Mouse (Mus musculus) heart, postnatal 36 days (tissue): ENCODE measurements around the gene Dnah5. TPM values are rescaled to one million over a fixed set of nuclear protein-coding genes. Genes with fewer than 3 reads are reported as not detected.
"Not testable (repeated sequence)": the region's sequence is repeated elsewhere in the genome, so short reads cannot be mapped to it uniquely, and the experiment has no call there.

Experiments
- DNase-seq, 2 experiments: peaks; one replicate each; pipeline ENCODE4 v3.0.0; 2021 to 2022
- intact Hi-C: fragments of 180-260 bp; cut with DNase I; formaldehyde crosslinking; loops from one replicate; pipeline ENCODE4 v1.15.1; 2025
- total RNA-seq, 2 experiments: library from RNA; stranded (reverse); gene quantifications; 2 replicates each; pipeline ENCODE4 v1.2.3; 2021

The Dnah5 gene
- total RNA-seq, 2 experiments from 2014 or later, result 0.03 TPM; not detected in 1

- intact Hi-C loops, result no loop called here
- no peak for DNase-seq
Observed at GRCm38 (mm10) chr15:28260250-28260649, 56.7 kb downstream of the Dnah5 start.

- DNase-seq, result no peak
- intact Hi-C loops, result no loop called here
Observed at GRCm38 (mm10) chr15:28299438-28299837, 95.9 kb downstream of the Dnah5 start.

DNA sequence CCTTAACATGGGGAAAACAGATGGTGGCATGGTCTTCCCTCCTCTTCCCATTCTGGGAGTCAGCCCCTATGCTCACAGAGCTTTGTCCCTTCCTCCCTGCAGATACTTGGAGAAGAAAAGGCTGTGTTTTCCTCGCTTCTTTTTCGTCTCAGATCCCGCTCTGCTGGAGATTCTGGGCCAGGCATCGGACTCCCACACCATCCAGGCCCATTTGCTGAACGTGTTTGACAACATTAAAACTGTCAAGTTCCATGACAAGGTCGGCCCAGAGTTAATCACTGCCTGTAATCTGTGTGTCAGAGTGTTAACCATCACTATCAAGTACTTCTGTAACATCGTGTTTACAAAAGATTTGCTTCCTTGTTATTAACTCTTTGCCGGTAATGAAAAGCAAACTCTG, 103.6 kb downstream of the Dnah5 start:
- intact Hi-C loops, result no loop called here
- DNase-seq, result no peak

DNA sequence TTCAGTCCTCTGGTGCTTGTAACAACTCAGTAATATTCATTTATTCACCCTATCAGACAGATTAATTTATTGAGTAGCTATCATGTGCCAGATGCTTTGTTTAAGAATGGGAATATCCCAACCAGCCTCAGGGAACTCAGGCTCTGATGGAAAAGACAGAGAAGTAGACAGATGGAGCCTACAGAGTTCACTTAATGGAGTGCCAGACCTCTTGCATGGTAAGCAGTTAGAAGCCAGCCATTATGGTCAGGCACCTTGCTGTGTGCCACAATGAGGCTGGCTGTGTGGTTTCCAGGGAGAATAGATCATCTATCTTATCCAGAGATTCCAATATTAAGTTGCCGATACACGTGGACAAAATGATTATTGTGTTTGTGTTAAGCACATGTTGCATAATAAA, 104.3 kb downstream of the Dnah5 start:
- intact Hi-C loops, result no loop called here

GRCm38 (mm10) chr15:28310516-28310915, 107.0 kb downstream of the Dnah5 start:
- DNase-seq, result no peak
- intact Hi-C loops, result no loop called here

More for the DNA sequence above, 104.3 kb downstream of the Dnah5 start:
- DNase-seq, result no peak

DNA sequence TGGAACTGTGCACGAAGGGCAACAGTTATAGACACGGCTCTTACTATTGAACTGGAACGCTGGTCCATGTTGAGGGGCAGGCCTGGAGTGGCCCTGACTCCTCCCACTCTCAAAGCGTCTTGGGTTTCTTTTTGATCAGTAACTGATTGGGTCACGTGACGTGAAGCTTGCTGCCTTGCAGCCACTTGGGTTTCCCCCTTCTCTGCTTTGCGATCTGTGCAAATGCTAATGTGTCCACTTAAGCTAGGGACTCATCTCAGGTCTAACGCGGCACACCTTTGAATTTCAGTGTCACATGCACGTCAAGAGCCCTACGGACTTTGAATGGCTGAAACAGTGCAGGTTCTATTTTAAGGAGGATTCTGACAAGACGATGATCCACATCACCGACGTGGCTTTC, 109.9 kb downstream of the Dnah5 start:
- DNase-seq, result no peak
- intact Hi-C loops, result no loop called here

GRCm38 (mm10) chr15:28315812-28316528, 112.4 kb downstream of the Dnah5 start:
- intact Hi-C loops, result no loop called here
- DNase-seq, result peak; percentile 11 to 20

DNA sequence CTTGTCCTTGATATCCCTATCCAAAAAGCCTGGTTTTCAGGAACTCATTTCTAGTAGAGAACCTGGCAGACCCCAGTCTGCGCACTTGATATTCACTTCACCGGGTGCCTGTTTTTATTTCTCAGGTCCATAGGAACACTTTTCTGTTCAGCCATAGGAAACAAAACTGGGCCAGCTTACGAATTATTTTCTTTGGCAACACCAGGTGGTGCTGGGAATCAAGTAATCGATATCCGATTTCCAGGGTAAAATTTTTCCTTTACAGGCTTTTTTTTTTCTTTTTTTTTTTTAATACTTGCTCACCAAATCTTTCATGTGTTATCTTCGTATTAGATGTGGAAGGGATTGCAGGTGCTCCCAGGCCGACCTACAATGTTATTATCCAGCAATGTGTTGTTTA, 119.0 kb downstream of the Dnah5 start:
- intact Hi-C loops, result no loop called here
- DNase-seq, result no peak

- intact Hi-C loops, result no loop called here
- DNase-seq, result no peak
Observed at GRCm38 (mm10) chr15:28326985-28327384, 123.4 kb downstream of the Dnah5 start.

DNA sequence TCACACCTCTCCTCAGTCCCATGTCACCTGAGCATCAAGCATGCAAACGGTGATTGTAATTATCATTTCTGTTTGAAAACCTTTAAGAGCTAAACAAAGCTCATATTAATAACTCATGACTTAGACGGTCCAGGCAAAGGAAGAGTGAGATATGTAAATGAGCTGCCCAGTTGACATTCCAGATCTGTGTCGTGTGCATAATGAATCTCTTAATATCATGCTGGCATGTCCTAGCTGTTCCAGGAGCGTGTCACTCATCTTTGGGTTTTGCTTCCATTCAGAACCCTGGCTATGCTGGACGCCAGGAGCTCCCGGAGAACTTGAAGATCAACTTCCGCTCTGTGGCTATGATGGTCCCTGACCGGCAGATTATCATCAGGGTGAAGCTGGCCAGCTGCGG, 123.9 kb downstream of the Dnah5 start:
- no peak for DNase-seq
- intact Hi-C loops, result no loop called here

DNA sequence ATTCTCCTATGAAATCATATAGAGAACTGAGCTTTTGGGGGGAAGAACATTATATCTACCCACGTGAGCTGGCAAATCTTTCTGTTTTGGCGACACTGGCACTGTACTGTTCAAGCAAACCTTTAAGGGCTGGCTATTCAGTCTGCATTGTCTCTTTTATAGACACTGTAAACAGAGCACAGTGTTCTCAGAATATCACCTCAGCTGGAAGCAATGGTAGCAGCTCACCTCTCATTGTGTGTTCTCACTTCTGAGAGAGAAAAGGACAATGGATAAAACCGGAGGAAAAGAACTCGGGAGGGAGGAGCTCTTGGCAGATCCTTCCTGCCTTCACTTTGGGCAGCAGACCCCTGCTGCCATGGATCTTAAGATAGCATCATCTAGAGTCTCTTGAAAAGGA, 137.6 kb downstream of the Dnah5 start:
- intact Hi-C loops, result no loop called here
- DNase-seq, result no peak

DNA sequence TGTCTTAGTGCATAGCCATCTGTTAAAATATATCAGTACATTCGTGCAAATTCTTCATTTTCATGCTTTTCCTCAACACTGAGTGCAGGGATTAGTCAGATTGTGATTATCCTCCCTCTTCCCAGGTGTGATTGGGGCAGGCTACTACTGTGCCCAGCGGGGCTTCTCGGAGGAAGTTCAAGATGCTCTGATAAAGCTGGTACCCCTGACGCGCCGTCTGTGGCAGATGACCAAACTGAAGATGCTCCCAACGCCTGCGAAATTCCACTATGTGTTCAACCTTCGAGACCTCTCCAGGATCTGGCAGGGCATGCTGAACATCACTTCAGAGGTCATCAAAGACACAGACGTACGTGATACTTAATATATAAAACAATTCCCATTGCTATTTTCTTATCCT, 164.0 kb downstream of the Dnah5 start:
- intact Hi-C loops, result no loop called here
- DNase-seq, result no peak

GRCm38 (mm10) chr15:28370431-28370830, 166.9 kb downstream of the Dnah5 start:
- no peak for DNase-seq
- intact Hi-C loops, result no loop called here

- intact Hi-C loops, result no loop called here
Observed at GRCm38 (mm10) chr15:28371506-28371905, 168.0 kb downstream of the Dnah5 start.

GRCm38 (mm10) chr15:28374394-28374793, 170.8 kb downstream of the Dnah5 start:
- no peak for DNase-seq
- intact Hi-C loops, result no loop called here

More at GRCm38 (mm10) chr15:28371506-28371905, 168.0 kb downstream of the Dnah5 start:
- no peak for DNase-seq

GRCm38 (mm10) chr15:28380909-28381308, 177.4 kb downstream of the Dnah5 start:
- intact Hi-C loops, result no loop called here
- no peak for DNase-seq

DNA sequence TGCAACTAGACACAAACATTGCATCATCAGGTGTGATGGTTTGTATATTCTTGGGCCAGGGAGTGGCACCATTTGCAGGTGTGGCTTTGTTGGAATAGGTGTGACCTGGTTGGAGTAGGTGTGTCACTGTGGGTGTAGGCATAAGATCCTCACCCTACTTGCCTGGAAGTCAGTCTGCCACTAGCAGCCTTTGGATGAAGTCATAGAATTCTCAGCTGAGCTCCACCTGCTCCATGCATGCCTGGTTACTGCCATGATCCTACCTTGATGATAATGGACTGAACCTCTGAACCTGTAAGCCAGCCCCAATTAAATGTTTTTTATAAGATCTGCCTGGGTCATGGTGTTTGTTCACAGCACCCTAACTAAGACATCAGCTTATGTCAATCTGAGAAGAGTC, 190.2 kb downstream of the Dnah5 start:
- DNase-seq, intact Hi-C loops: not testable (repeated sequence)

GRCm38 (mm10) chr15:28395481-28395880, 191.9 kb downstream of the Dnah5 start:
- intact Hi-C loops, result no loop called here

DNA sequence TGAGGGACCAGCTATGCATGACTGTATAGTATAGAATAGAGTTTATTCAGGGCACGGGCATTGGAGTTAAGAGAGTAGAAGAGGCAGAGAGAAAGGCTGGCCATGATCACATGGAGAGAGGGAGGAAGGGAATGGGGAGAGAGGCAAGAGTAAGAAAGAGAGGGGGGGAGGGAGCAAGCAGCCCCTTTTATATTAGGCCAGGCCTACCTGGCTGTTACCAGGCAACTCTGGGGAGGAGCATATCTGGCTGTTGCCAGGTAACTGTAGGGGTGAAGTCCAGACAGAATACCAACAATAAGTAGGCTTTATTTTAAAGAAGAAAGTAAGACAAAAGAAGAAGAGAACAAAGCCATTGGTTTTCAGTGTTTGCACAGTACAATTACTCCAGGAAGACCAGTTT, 194.9 kb downstream of the Dnah5 start:
- DNase-seq, result no peak
- intact Hi-C loops, result no loop called here

More at GRCm38 (mm10) chr15:28395481-28395880, 191.9 kb downstream of the Dnah5 start:
- no peak for DNase-seq

DNA sequence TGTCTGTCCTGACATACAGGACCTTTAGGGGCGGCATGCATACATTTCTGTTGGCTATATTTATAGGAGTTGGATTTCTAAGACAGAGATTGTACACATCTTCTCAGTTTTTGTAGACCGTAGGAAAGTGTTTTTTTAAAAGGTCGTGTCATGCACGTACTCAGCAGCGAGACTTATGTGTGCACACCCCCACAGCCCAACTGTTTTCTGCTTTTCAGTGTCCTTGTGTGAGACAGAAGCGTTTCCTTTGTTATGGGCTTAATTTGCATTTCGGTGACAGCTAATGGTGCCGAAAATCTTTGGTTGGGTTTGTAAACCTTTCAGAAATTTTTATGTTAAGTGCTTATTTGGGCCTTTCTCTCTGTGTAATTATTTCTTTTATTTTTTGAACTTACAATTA, 195.7 kb downstream of the Dnah5 start:
- intact Hi-C loops, result no loop called here
- DNase-seq, result no peak

DNA sequence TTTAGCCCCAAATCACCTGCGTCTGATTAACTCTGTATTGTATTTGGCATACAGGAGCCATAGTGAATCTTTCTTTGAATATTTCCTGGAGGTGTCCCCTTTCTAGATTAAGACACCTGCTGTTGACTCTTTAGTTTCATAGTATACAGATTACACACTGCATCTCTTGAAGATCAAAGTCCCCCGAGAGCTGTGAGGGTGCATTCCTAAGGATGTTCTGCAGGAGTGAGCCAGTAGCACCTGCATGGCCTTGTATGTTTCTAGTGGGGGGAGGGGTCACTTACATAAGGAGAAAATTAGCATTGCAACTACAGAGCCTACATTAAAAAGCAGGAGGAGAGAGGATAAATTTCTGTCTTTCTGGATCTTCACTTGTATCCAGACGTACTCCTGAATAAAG, 201.1 kb downstream of the Dnah5 start:
- intact Hi-C loops, result no loop called here
- DNase-seq, result no peak

DNA sequence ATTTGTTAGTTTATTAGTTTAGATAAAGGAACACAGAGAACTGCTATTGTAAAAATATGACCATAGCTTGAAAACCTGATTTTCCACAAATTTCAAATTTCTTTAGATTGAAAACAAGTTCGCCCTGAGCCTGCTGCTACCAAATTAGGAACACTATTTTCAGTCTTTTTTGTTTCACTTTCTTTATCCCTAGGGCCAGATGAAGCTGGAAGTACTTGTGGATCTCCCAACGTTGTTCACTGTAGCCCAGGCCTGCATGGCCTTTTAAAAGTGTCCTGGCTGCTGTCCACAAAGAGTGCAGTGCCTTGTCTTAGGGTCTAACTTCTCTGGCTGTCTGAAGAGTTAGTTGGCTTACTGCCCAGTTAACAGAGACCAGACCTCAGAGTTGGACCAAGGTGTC, 201.6 kb downstream of the Dnah5 start:
- intact Hi-C loops, result no loop called here
- no peak for DNase-seq

GRCm38 (mm10) chr15:28439702-28440101, 236.2 kb downstream of the Dnah5 start:
- intact Hi-C loops, result no loop called here
- no peak for DNase-seq
